Mouse (Mus musculus) liver, embryonic 14 days (tissue): ENCODE data around the gene Myh13. TPM values are rescaled to one million over a fixed set of nuclear protein-coding genes. Genes with fewer than 3 reads are reported as not detected.

ENCODE experiments used
- polyA plus RNA-seq: library from polyadenylated mRNA; depleted of rRNA; stranded (reverse); fragments of >200 nt; gene quantifications from 2 replicates; pipeline ENCODE4 v1.2.3, GENCODE M21; 2012; rRNA removed

Myh13 gene
- polyA plus RNA-seq = 0.01 and 0.02 TPM in 2 replicates

DNA sequence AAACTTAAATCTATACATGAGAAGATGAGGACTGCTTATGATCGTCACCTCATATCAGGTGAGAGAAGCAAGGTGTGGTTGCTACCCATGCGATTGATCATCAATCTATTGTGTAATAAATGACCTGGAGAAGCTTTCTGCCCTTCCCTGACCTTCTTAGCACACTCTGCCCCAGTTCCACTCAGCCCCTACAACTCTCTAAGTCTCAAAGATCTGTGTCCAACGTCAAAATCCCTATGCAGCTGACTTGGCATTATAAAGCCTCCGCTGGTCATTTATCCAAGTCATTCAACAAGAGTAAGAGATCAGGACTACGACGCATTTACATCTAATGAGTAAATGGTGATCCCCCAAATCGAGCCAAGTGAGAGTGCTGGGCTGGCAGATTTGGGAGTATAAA, at the start of gene Myh13:
Gene Myh13 (plus strand): TSS at position 301 of the 400 bp plus-strand sequence.

DNA sequence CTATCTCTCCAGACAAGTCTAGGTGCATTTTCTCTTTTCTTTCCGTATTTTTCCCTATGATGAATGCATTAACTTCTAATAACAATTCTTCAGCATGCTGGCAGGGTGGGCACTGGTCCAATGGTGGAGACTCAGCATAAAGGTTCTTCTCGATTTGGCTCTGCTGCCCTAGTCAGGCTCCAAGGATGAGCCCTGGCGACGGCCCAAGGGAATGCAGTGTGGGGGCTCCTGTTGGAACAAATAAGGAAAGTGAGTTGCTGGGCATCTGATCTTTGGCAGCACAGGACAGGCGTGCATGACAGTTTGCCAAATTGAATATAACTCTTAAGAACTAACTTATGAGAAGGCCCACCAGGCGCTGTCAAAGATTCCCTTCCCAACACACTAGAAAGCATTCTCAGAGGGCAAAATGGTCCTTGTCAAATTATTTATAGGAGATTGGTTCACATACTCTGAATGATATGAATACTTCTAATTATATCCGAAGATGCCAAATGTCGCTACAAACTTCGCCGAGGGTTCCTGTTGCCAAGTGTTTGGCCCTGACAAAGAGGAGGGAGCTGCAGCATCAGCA, 44.8 kb upstream of the Myh13 start, which contains the start of gene Myh8:
Gene Myh8 (plus strand): TSS at position 524 of the 574 bp plus-strand sequence.

Other genes starting within 250 kb of the Myh13 start
- 0.09 and 4.7 TPM in 2 replicates for gene Myh3, start 243.4 kb upstream of the Myh13 start, polyA plus RNA-seq
- gene Myh2, start 150.6 kb upstream of the Myh13 start, polyA plus RNA-seq = under 0.01 TPM in 1 of 2 replicates, not detected in the other
- gene Myh1, start 121.6 kb upstream of the Myh13 start, polyA plus RNA-seq = 0.02 TPM in 1 of 2 replicates, not detected in the other
- 0.01 TPM in 1 of 2 replicates, not detected in the other for gene Myh4, start 83.6 kb upstream of the Myh13 start, polyA plus RNA-seq
- gene Myh8, start 44.5 kb upstream of the Myh13 start, polyA plus RNA-seq = 0.02 and 2.3 TPM in 2 replicates
- 0.49 and 0.54 TPM in 2 replicates for gene Gas7, start 133.8 kb downstream of the Myh13 start, polyA plus RNA-seq